Mouse (Mus musculus): Measurements from ENCODE around the gene App.

Gene App

GRCm38 (mm10) chr16:85173373-85174081 is at the start of gene App:
TSS of gene App (minus strand) at chr16:85173766.
- peak; percentile 97 for DNase-seq

GRCm38 (mm10) chr16:85215846-85216245 is 42.3 kb upstream of the App start:
- DNase-seq: no peak

- no peak for DNase-seq
Measured at GRCm38 (mm10) chr16:85215173-85215572, 41.6 kb upstream of the App start.

- no peak for DNase-seq
Measured at GRCm38 (mm10) chr16:85195622-85196021, 22.1 kb upstream of the App start.

- DNase-seq: no peak
Measured at GRCm38 (mm10) chr16:85195167-85195566, 21.6 kb upstream of the App start.

- DNase-seq: no peak
Measured at GRCm38 (mm10) chr16:85181502-85181901, 7.9 kb upstream of the App start.

- DNase-seq: no peak
Measured at GRCm38 (mm10) chr16:85180710-85181109, 7.1 kb upstream of the App start.

- no peak for DNase-seq
Measured at GRCm38 (mm10) chr16:85176666-85177065, 3.1 kb upstream of the App start.

- peak; percentile 58 for DNase-seq
Measured at GRCm38 (mm10) chr16:85172571-85173372, 794 bp downstream of the App start.

- peak; percentile 48 for DNase-seq
Measured at GRCm38 (mm10) chr16:85171976-85172570, 1.5 kb downstream of the App start.

- no peak for DNase-seq
Measured at GRCm38 (mm10) chr16:85170826-85171510, 2.6 kb downstream of the App start.

GRCm38 (mm10) chr16:85168821-85169220 is 4.7 kb downstream of the App start:
- no peak for DNase-seq

- DNase-seq: no peak
Measured at GRCm38 (mm10) chr16:85166205-85166604, 7.4 kb downstream of the App start.

GRCm38 (mm10) chr16:85165631-85166030 is 7.9 kb downstream of the App start:
- no peak for DNase-seq

GRCm38 (mm10) chr16:85165177-85165576 is 8.4 kb downstream of the App start:
- DNase-seq: no peak

GRCm38 (mm10) chr16:85162779-85163178 is 10.8 kb downstream of the App start:
- DNase-seq: no peak

- no peak for DNase-seq
Measured at GRCm38 (mm10) chr16:85160140-85160539, 13.4 kb downstream of the App start.

GRCm38 (mm10) chr16:85157796-85158546 is 15.6 kb downstream of the App start:
- no peak for DNase-seq

- no peak for DNase-seq
Measured at GRCm38 (mm10) chr16:85157156-85157555, 16.4 kb downstream of the App start.

GRCm38 (mm10) chr16:85155836-85156235 is 17.7 kb downstream of the App start:
- no peak for DNase-seq

GRCm38 (mm10) chr16:85152457-85152856 is 21.1 kb downstream of the App start:
- no peak for DNase-seq

GRCm38 (mm10) chr16:85151681-85152080 is 21.9 kb downstream of the App start:
- DNase-seq: no peak

Data from right cerebral cortex, postnatal 4 days (tissue).